Mouse (Mus musculus) lung, postnatal 10 days (tissue): ENCODE measurements at regions not wholly inside any gene's neighbourhood (a gene's known extent, or its start where the extent isn't known, plus 50 kb on each side); places are given as distances from the start of the nearest gene placed in this dataset.

Source experiments
- DNase-seq: peaks from one replicate; pipeline ENCODE4 v3.0.0; 2021

DNA sequence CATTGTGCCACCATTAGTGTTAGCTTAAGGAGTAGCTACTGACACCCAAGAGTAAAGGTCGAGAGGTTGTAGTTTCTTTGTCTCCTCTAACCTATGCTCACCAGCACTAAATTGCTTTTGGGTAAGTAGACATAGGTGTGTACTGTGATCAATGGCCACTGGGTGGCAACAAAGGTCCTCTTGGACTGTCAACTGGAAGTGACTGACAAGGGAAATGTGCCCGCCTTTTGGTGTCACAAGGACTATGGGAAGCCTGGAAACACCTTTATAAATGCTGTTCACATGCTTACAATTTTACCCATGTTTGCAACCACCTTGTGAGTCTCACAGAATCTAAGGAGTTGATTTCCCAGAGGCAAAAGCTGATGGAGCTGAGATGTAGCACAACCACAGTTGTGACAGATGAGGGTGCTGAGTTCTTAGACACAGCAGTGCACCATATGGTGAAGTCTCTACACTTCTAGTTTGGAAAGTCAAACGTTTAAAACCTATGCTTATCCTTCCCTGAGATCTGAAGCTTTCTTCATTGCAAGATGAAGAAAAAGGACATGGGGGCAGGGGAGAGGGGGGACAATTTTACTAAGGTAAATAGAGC, 303.2 kb upstream of the Camk1g start:
- peak; percentile 55 for DNase-seq

GRCm38 (mm10) chr1:193672681-193673080, 302.6 kb upstream of the Camk1g start:
- no peak for DNase-seq

DNA sequence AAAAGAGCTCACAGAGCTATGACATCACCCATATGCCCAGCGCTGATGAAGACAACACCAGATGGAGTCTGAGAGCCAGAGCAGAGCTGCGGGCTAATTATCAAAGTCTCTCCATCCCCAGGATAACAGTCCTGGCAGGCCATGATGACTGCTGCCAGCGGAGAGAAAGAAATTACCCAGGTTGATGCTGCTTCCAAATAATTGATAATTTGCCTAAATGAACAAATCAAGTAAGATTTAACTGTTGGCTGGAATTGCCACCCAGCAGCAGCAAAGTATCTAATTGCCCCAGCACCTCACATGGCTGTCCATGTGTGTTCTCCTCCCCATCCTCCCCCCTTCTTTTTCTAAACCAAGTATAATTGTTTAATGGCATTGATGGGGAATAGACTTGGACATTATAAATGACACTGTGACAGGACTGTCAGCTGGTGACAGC, 301.7 kb upstream of the Camk1g start:
- DNase-seq = no peak

DNA sequence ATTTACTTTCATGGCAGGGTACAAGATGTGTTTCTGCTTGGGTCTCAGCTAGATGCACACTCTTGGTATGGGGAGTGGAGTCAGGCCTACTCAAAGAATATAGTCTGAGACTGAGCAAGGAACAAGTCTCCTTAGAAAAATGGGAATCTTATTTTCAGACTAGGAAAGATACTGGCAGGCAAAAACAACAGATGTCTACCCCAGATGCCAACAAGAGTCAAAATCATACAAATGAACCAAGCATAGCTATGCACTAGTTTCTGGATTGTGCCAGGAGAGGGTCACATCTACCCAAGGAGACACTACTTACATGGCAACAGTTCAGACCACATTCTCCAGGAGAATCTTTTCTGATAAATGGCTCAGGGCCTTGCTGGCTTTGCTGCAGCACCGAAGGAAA, 300.9 kb upstream of the Camk1g start:
- DNase-seq = no peak

DNA sequence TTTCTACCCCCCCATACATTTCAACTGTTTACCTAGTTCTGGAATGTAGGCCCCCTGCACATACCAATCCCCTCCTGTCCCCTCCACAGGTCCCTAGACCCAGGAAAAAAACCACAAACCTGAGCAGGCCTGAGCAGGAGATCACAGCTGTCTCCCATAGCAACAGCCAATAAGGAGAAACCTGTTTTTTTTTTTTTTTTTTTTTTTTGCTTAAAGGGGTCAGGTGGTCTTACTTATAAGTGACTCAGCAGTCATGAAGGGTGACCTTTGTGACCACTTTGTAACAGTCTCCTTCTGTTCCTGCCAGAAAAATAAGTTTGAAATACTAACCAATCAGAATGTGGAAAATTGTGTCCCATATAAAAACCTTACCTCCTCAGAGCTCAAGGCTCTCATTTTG, 299.9 kb upstream of the Camk1g start:
- DNase-seq = no peak

DNA sequence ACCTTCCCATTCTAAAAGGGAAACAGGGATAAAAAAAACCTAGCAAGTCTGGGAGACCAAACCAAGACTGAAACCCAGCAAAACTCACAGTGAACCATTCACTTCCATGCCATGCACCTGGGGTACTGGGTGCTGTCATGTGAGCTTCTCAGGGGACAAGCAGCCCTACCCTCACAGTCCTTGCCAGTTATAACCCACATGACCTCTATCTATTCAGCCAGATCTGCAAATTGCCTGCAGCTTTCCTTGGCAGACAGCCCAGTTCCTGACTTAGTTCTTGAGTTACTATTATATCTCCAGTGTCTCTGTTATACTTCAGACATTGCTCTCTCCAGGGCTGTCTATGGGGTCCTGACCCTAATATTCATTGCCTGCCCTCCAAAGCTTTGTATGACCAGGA, 298.7 kb upstream of the Camk1g start:
- no peak for DNase-seq

DNA sequence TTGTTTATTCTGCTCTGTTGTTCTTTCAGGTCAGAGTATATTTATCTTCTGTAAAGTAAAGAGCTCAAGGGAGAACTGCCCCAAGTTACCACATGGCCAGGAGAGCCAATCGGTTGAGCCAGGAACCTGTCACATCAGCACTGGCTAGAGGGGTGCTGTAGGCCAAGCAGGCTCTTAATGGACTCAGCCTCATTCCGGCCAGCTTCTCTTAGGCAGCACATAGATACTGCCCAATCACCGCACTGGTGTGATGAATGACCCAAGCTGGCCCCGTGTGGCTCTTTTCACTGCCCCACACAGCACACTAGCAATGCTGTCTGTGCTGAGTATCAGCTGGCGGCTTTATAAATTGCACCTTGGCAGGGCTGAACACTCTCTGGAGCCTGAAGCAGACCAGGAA, 295.8 kb upstream of the Camk1g start:
- no peak for DNase-seq

DNA sequence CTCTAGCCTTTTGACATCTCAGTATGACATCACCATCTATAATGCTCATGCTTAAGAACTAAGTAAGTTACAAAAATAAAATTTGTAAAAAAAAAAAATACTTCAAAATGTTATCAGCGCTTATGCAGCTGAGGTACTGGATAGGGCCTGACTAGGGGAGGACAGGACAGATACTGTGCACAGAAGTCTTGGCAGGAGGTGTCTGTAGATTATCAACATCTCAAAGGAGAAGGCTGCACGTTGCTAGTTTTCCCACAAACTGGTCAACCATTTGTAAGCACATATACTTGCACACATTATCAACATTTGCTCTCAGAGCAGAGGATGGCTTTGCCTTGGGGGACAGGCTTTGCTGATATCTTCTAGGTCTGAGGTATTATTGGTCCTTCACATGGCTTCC, 294.5 kb upstream of the Camk1g start:
- DNase-seq = no peak

- DNase-seq = no peak
These were observed 293.5 kb upstream of the Camk1g start for GRCm38 (mm10) chr1:193663587-193663986.

GRCm38 (mm10) chr1:193662166-193662890, 292.2 kb upstream of the Camk1g start:
- DNase-seq = no peak

DNA sequence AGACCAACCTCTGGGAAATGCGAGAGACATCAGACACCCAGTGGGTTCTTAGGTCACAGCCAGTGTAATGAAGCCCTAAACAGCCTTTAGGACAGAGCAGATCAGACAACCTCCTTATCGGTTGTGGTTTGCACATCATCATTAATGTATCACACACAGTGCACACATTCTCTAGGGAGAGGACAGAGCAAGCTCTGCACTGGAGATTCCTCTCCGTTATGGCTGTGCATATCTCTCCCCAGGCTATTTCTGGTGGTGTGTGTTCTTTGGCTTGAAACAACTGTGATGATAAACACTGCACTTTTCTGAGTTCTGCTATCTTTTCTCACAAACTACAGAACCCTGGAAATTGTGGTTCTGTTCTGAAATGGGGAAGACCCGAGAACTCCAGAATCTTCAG, 291.3 kb upstream of the Camk1g start:
- no peak for DNase-seq

GRCm38 (mm10) chr1:193655076-193655677, 285.1 kb upstream of the Camk1g start:
- DNase-seq = no peak

DNA sequence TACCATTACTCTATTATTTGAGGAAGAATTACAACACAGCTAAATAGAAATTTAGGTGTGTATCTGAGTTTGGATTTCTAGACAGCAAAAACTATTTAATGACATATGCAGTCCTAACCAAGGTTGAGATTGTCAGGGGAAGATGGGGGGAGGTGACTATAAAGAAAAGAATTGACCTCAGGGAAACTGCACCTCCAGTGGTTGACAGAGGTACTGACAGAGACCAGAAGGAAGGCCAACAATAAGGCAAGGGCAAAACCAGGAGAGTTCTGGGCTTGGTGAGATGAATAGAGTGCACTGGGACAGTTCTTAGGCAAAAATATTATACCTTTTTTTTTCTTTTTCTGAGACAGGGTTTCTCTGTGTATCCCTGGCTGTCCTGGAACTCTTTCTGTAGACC, 280.2 kb upstream of the Camk1g start:
- DNase-seq = no peak

DNA sequence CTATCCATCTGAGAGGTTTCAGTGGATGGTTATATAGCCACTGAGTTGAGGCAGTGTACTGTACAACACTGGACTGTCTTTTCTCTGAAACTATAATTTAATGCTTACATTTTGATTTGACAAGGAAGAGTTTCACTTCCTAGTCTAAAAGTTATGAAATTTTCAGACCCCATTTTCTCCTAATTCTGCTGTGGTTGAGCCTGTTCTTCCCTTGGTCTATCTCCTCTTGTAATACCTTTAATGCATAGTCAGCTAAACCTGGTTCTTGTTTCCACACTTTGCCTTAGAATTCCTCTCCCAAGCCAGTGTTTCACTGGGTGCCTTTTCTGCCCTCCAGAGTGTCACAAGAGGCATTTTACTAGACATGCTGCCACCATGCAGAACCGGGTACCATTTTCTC, 279.3 kb upstream of the Camk1g start:
- DNase-seq = no peak

- no peak for DNase-seq
These were observed 277.5 kb upstream of the Camk1g start for GRCm38 (mm10) chr1:193647371-193648270.

DNA sequence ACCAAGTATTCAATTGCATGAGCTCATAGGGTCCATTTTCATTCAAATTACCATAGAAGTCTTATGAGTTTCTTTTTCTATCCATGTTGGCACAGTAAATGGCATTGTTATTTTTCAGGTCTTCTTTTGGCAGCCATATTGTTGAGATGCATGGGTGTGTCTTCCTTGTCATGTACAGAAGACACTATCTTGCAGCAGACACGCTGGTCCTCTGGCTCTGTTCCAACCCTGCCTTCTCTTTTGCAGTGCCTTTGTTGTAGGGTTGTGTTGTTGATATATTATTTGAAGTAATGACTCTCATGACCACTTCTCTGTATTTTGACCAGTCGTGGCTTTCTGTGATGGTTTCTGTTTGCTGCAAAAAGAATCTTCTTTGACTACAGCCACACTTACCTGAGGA, 274.4 kb upstream of the Camk1g start:
- DNase-seq = no peak

DNA sequence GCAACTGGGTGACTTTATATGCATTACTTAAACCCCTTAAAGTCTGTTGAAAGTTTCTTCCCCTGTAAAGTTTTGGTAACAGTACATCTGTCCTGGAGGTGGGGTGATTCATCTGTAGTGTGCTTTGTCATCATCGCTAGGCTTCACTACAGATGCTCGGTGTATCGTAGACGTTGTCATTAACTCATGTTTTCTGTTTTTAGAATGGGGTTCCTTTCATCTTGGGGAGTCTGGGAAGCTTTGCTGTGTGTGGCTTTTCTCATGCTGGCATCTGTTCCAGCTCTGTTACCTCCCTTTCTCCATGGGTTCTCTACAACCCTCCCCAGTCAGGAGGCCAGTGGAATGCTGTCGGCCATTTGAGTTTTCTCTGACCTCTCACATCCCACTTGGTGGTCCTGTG, 266.4 kb upstream of the Camk1g start:
- no peak for DNase-seq

GRCm38 (mm10) chr1:193632115-193632514, 262.0 kb upstream of the Camk1g start:
- DNase-seq = no peak

DNA sequence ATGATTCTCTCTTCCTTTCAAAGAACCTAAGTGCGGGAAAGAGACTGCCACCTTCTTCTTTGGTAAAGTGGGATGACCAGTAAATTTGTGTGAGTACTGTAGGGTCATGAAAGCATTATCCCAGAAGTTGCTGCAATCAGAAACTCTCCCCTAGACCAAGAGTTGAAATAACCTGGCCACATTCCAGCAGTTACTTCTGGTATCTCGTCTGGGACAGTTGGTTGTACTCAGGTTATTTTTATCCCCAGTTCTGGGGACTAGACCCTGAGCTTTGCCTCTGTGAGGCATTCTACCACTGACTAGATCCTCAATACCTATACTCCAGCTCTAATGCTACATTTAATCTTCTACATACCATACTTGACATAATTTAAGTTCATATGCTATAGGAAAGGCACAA, 259.8 kb upstream of the Camk1g start:
- DNase-seq = no peak

DNA sequence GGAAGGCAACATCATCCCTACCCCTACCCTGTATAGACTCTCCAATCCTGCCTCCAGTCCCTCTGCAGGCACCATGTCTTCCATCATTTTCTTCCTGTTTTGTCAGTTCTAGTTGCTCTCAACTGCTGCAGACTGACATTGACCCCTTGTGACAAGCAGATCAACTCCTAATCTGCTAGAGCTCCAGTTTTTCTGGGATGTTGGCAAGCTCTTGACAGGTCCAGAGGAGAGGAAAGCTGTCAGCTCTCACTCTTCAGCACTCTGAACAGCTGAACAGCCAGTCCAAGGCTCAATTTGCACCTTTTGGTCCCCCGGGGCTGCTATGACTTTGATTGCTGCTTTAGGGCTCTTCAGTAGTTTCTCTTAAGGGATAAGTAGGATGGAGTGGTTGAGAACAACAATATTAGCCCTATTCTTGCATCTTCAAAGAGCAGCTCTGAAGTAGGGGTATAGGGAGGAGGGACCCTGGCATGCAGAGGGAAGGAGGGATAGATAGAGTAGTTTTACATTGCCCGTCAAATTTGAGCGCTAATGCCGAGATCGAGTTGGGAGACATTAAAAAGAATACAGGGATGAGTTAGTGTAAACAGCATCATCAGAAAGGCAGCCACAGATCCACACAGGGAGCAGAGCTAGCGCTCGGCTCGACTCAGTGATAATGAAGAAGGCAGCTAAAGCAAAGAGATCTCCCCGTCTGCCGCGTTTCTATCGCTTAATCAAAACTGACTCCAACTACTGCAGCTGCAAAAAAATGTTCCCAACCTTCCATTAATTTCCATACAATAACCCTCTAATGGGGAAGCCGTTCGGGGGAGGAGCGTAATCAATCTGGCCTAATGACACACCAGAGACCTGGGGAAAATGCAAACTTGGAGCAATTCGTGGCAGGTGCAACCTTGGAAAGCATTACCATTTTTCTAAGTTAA, 257.1 kb upstream of the Camk1g start:
- DNase-seq = no peak

GRCm38 (mm10) chr1:193625101-193625956, 255.2 kb upstream of the Camk1g start:
- DNase-seq = no peak
